Mouse (Mus musculus) CH12.LX (cell line): ENCODE results near the gene Herc3. TPM values are rescaled to one million over a fixed set of nuclear protein-coding genes. Genes with fewer than 3 reads are reported as not detected.

Experiments used
- DNase-seq: peaks from one replicate; pipeline ENCODE4 v3.0.0-alpha.2; 2013; ENCODE audit errors: extremely low read depth
- H3K27ac ChIP-seq: 2 replicates; pipeline ENCODE4 v1.5.1; 2012; ENCODE audit warnings: low read depth, mild to moderate bottlenecking, control low read depth, moderate library complexity; ENCODE audit not compliant: insufficient read depth
- H3K27me3 ChIP-seq: replicated peaks from 2 replicates; pipeline ENCODE3; 2012; ENCODE audit warnings: inconsistent platforms
- H3K36me3 ChIP-seq, 2 experiments: replicated peaks in 1 of 2; 2 replicates each; pipeline versions ENCODE3 to v1.6.1; 2012; ENCODE audit warnings: inconsistent platforms in 1 of 2, low read length in 1 of 2, mild to moderate bottlenecking in 1 of 2, mixed read lengths in 1 of 2, moderate library complexity in 1 of 2; ENCODE audit not compliant: control insufficient read depth in 1 of 2, insufficient read depth in 1 of 2
- H3K4me1 ChIP-seq, 2 experiments: 2 replicates each; pipeline ENCODE4 v1.6.1; 2012; ENCODE audit warnings: inconsistent platforms in 1 of 2, moderate library complexity in 1 of 2; ENCODE audit not compliant: insufficient read depth in 2 of 2, control insufficient read depth in 1 of 2
- H3K4me2 ChIP-seq: 2 replicates; pipeline ENCODE4 v1.6.1; 2012; ENCODE audit warnings: low read depth, mild to moderate bottlenecking, control low read depth; ENCODE audit not compliant: poor library complexity, insufficient read depth, severe bottlenecking
- H3K4me3 ChIP-seq, 3 experiments: fragments of 150-350 bp in 1 of 3; sonication (generic) in 1 of 3; replicated peaks in 1 of 3; 2 replicates each; pipeline versions ENCODE3 to v1.5.1; 2011 to 2012; ENCODE audit warnings: low read depth in 2 of 3, low read length in 2 of 3, mild to moderate bottlenecking in 2 of 3, moderate library complexity in 2 of 3, control low read depth in 1 of 3, improper control_type of control experiment in 1 of 3, inconsistent platforms in 1 of 3, mixed read lengths in 1 of 3; ENCODE audit not compliant: poor library complexity in 1 of 3
- H3K79me2 ChIP-seq: replicated peaks from 2 replicates; pipeline ENCODE4 v1.6.1; 2012; ENCODE audit warnings: mild to moderate bottlenecking, moderate library complexity; ENCODE audit not compliant: control insufficient read depth, poor library complexity, insufficient read depth, severe bottlenecking; ENCODE audit errors: extremely low read depth
- H3K9ac ChIP-seq: 2 replicates; pipeline ENCODE4 v1.6.1; 2012; ENCODE audit warnings: low read depth, mild to moderate bottlenecking, control low read depth, moderate library complexity; ENCODE audit not compliant: insufficient read depth
- H3K9me3 ChIP-seq: replicated peaks from 2 replicates; pipeline ENCODE3; 2012; ENCODE audit warnings: low read length, inconsistent platforms, mixed read lengths
- BHLHE40 ChIP-seq: IDR thresholded peaks from 2 replicates; pipeline ENCODE4 v1.6.1; 2011; ENCODE audit warnings: mild to moderate bottlenecking, low read depth, low read length, improper control_type of control experiment
- CHD1 ChIP-seq: IDR thresholded peaks from 2 replicates; pipeline ENCODE4 v1.6.1; 2012; ENCODE audit warnings: low read depth, low read length, improper control_type of control experiment, inconsistent platforms
- CTCF ChIP-seq, 2 experiments: IDR thresholded peaks in 1 of 2; conservative IDR thresholded peaks in 1 of 2; 2 replicates each; pipeline ENCODE4 v1.5.1; 2011 to 2012; ENCODE audit warnings: low read depth in 2 of 2, low read length in 2 of 2, improper control_type of control experiment in 1 of 2, inconsistent platforms in 1 of 2, mild to moderate bottlenecking in 1 of 2, moderate library complexity in 1 of 2
- ELF1 ChIP-seq: IDR thresholded peaks from 2 replicates; pipeline ENCODE4 v1.6.1; 2014; ENCODE audit warnings: low read depth, mild to moderate bottlenecking, inconsistent platforms, low read length, improper control_type of control experiment
- EP300 ChIP-seq: IDR thresholded peaks from 2 replicates; pipeline ENCODE4 v1.6.1; 2011; ENCODE audit warnings: low read length, improper control_type of control experiment
- GABPA ChIP-seq: IDR thresholded peaks from 2 replicates; pipeline ENCODE4 v1.6.1; 2012; ENCODE audit warnings: low read depth, low read length, improper control_type of control experiment, inconsistent platforms; ENCODE audit not compliant: insufficient replicate concordance
- HCFC1 ChIP-seq: IDR thresholded peaks from 2 replicates; pipeline ENCODE4 v1.6.1; 2012; ENCODE audit warnings: low read depth, mild to moderate bottlenecking, inconsistent platforms, low read length, improper control_type of control experiment
- JUN ChIP-seq: IDR thresholded peaks from 2 replicates; pipeline ENCODE4 v1.6.1; 2011; ENCODE audit warnings: low read depth, mild to moderate bottlenecking, low read length, improper control_type of control experiment, moderate library complexity; ENCODE audit not compliant: insufficient read depth
- JUND ChIP-seq: conservative IDR thresholded peaks from 2 replicates; pipeline ENCODE4 v1.6.1; 2011; ENCODE audit warnings: low read depth, low read length, improper control_type of control experiment
- KAT2A ChIP-seq: IDR thresholded peaks from 2 replicates; pipeline ENCODE4 v1.6.1; 2012; ENCODE audit warnings: low read length, improper control_type of control experiment, inconsistent platforms; ENCODE audit not compliant: insufficient replicate concordance
- MAFK ChIP-seq: IDR thresholded peaks from 2 replicates; pipeline ENCODE4 v1.6.1; 2011; ENCODE audit warnings: low read length, improper control_type of control experiment; ENCODE audit not compliant: insufficient replicate concordance
- MYC ChIP-seq: IDR thresholded peaks from 2 replicates; pipeline ENCODE4 v1.6.1; 2011; ENCODE audit warnings: low read depth, mild to moderate bottlenecking, improper control_type of control experiment, low read length
- NRF1 ChIP-seq: IDR thresholded peaks from 2 replicates; pipeline ENCODE4 v1.6.1; 2014; ENCODE audit warnings: low read depth, mild to moderate bottlenecking, inconsistent platforms, low read length, improper control_type of control experiment, moderate library complexity
- TBP ChIP-seq: conservative IDR thresholded peaks from 2 replicates; pipeline ENCODE4 v1.6.1; 2011; ENCODE audit warnings: low read depth, low read length, improper control_type of control experiment
- USF1 ChIP-seq: IDR thresholded peaks from 2 replicates; pipeline ENCODE4 v1.6.1; 2014; ENCODE audit warnings: low read depth, mild to moderate bottlenecking, inconsistent platforms, low read length, improper control_type of control experiment
- ZC3H11A ChIP-seq: IDR thresholded peaks from 2 replicates; pipeline ENCODE4 v1.6.1; 2012; ENCODE audit warnings: low read depth, mild to moderate bottlenecking, inconsistent platforms, low read length, improper control_type of control experiment
- dilution Hi-C: fragments of 300-500 bp; cut with MboI; formaldehyde crosslinking; loops from 2 replicates; pipeline ENCODE4 v1.14.3; 2020; ENCODE audit warnings: low sequenced_read_pairs; ENCODE audit not compliant: extremely low pct_unique_long_range_greater_than_20kb, extremely low pct_ligation_motif_present
- in situ Hi-C: fragments of 300-500 bp; cut with MboI; formaldehyde crosslinking; loops from 3 replicates; pipeline ENCODE4 v1.14.3; 2019; ENCODE audit warnings: low sequenced_read_pairs, low pct_ligation_motif_present, low pct_unique_long_range_greater_than_20kb, mixed read lengths
- polyA plus RNA-seq: library from polyadenylated mRNA; unstranded; fragments of >175 nt; gene quantifications from 2 replicates; pipeline ENCODE4 v1.2.1, GENCODE M21; 2012; ENCODE audit warnings: low read depth; ENCODE audit not compliant: insufficient read length
- total RNA-seq, 2 experiments: library from RNA; depleted of rRNA; stranded (reverse); fragments of 300-350 nt in 1 of 2; fragments of >200 nt in 1 of 2; gene quantifications; 2 replicates each; pipeline ENCODE4 v1.2.3; 2012 to 2014

Gene Herc3
- total and polyA plus RNA-seq, 3 experiments, result 15.7 to 19.1 (median 17.8) TPM

- no peak overlapping the region for H3K27ac ChIP-seq
- peaks cover 0 to 14% of the 10 kb centered on the region in 2 experiments; a peak in 2 of 4 replicates for H3K4me1 ChIP-seq
- TF ChIP-seq USF1, result no peak
- no peak for TF ChIP-seq JUND
- TF ChIP-seq EP300, result no peak
- no peak for TF ChIP-seq GABPA
- DNase-seq, result no peak
- no peak overlapping the region for H3K4me3 ChIP-seq
- peaks cover 4% of the 10 kb centered on the region for H3K9me3 ChIP-seq
- H3K27me3 ChIP-seq, result no peaks in the 10 kb centered on the region
- H3K4me2 ChIP-seq, result no peak overlapping the region
- H3K36me3 ChIP-seq, result peaks cover 13 to 46% of the 10 kb centered on the region in 2 experiments
- dilution Hi-C loops, result no loop called here
- no peaks in the 10 kb centered on the region for H3K79me2 ChIP-seq
- H3K9ac ChIP-seq, result no peak overlapping the region
- in situ Hi-C loops, result no loop called here
These were observed 73.3 kb downstream of the Herc3 start for GRCm38 (mm10) chr6:58904551-58904950.

GRCm38 (mm10) chr6:58906852-58907261 is 75.6 kb downstream of the Herc3 start, which contains the start of gene Nap1l5:
TSS of gene Nap1l5 (minus strand) at chr6:58907076.
- DNase-seq, result no peak
- no peak within 1 kb of the TSS for H3K4me3 ChIP-seq
- H3K79me2 ChIP-seq, result no peaks in the 10 kb centered on the region
- H3K27me3 ChIP-seq, result no peaks in the 10 kb centered on the region
- TF ChIP-seq JUN (no peak), ZC3H11A (no peak), CHD1 (no peak), BHLHE40 (no peak), NRF1 (no peak), HCFC1 (no peak), JUND (no peak), TBP (no peak), USF1 (no peak), MYC (no peak), CTCF (conservative IDR thresholded peaks at IDR 0.05 in 1 of 2, IDR thresholded peaks at IDR 0.05 in 1 of 2; ENCODE audit: low read depth in 2 of 2, low read length in 2 of 2) (no peak), ELF1 (no peak), MAFK (no peak), KAT2A (no peak)
- TF ChIP-seq, all 38 proteins: peak for 0
- Histone ChIP-seq H3K36me3 (peaks cover 11 to 30% of the 10 kb centered on the region in 2 experiments), H3K9ac (no peak within 1 kb of the TSS), H3K9me3 (peaks cover 4% of the 10 kb centered on the region), H3K4me2 (no peak within 1 kb of the TSS), H3K27ac (no peak within 1 kb of the TSS), H3K4me1 (peaks cover 0 to 11% of the 10 kb centered on the region in 2 experiments; a peak in 2 of 4 replicates)
- dilution Hi-C loops (no loop called here), in situ Hi-C loops (no loop called here)
